Mouse (Mus musculus): ENCODE measurements around the gene Kcnk3. TPM values are rescaled to one million over a fixed set of nuclear protein-coding genes. Genes with fewer than 3 reads are reported as not detected.

Kcnk3 gene
- polyA plus RNA-seq, 1 experiment: 0.11 TPM

DNA sequence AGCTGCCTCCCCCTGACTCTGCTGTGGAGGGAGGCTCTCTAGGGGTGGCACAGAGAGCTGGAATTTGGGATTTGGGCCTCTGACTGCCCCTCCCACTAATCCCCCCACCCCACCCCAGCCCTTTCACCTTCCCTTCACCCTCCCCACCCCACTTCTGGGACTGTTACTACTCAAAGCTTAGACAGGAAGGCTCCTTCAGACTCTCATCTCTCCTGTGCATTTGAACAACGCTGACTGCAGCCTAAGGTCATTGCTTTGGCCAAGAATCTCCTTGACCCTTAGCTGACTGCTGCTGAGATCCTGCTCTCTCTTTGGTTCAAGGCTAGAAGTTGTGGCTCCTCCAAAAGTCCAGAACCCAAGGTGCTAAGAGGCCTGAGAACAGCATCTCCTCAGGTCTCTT, 23.1 kb downstream of the Kcnk3 start:
- Histone ChIP-seq H3K36me3 (ENCODE audit: control insufficient read depth, insufficient read depth) (no peaks in the 10 kb centered on the region), H3K79me2 (ENCODE audit: control insufficient read depth, insufficient read depth) (no peaks in the 10 kb centered on the region)

DNA sequence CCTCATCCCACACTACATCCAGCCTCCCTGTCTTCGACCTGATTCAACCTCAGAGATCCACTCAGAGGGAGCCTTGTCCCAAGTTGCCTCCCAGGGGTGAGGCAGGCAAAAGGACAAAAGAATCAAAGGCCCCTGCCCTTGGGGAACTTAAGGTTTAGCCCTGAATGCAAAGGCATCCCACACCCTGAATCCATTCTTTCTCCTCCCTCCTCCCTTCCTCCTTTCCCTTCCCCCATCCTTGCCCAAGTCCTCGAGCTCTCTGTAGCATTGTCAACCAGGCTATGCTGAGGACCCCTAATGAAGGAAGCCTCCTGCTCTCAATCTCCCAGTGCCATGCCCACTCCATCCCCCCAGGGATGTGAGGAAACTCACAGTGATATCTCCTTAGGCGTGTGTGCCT, 23.7 kb downstream of the Kcnk3 start:
- Histone ChIP-seq H3K36me3 (ENCODE audit: control insufficient read depth, insufficient read depth) (no peaks in the 10 kb centered on the region), H3K27me3 (ENCODE audit: control insufficient read depth, insufficient read depth, insufficient read length) (peaks cover 54% of the 10 kb centered on the region), H3K4me3 (no peak overlapping the region), H3ac (ENCODE audit: control insufficient read depth, insufficient read length) (no peak overlapping the region), H3K79me2 (ENCODE audit: control insufficient read depth, insufficient read depth) (no peaks in the 10 kb centered on the region), H3K4me2 (ENCODE audit: low read depth) (no peak overlapping the region)
- TF ChIP-seq REST (IDR thresholded peaks at IDR 0.05; ENCODE audit: insufficient read depth, insufficient read length) (no peak), POLR2AphosphoS2 (IDR thresholded peaks at IDR 0.05; ENCODE audit: insufficient read length, low read depth) (no peak), TCF3 (IDR thresholded peaks at IDR 0.05; ENCODE audit: insufficient read length, low read depth) (no peak), CEBPB (IDR thresholded peaks at IDR 0.05; ENCODE audit: insufficient read depth, poor library complexity, severe bottlenecking) (no peak), POLR2A (IDR thresholded peaks at IDR 0.05; ENCODE audit: insufficient read length, low read depth) (no peak)

More for the DNA sequence above, 23.1 kb downstream of the Kcnk3 start:
- TF ChIP-seq POLR2A (IDR thresholded peaks at IDR 0.05; ENCODE audit: insufficient read length, low read depth) (no peak), REST (IDR thresholded peaks at IDR 0.05; ENCODE audit: insufficient read depth, insufficient read length) (no peak), USF1 (IDR thresholded peaks at IDR 0.05; ENCODE audit: low read depth) (no peak), MYOG (IDR thresholded peaks at IDR 0.05; ENCODE audit: control insufficient read depth in 1 of 3, insufficient read depth in 1 of 3, insufficient read length in 2 of 3, low read depth in 2 of 3) (no peak), SRF (IDR thresholded peaks at IDR 0.05; ENCODE audit: control insufficient read depth, insufficient read length, low read depth) (no peak), E2F4 (IDR thresholded peaks at IDR 0.05; ENCODE audit: insufficient read depth) (no peak), TCF12 (IDR thresholded peaks at IDR 0.05; ENCODE audit: insufficient read depth, poor library complexity, severe bottlenecking) (no peak), CEBPB (IDR thresholded peaks at IDR 0.05; ENCODE audit: insufficient read depth, poor library complexity, severe bottlenecking) (no peak), MAX (IDR thresholded peaks at IDR 0.05; ENCODE audit: low read depth) (no peak), MYOD1 (IDR thresholded peaks at IDR 0.05; ENCODE audit: control insufficient read depth in 1 of 3, insufficient read length in 2 of 3, low read depth in 2 of 3) (no peak), POLR2AphosphoS2 (IDR thresholded peaks at IDR 0.05; ENCODE audit: insufficient read length, low read depth) (no peak), TCF3 (IDR thresholded peaks at IDR 0.05; ENCODE audit: insufficient read length, low read depth) (no peak)
- Histone ChIP-seq H3K4me3 (no peak overlapping the region), H3ac (ENCODE audit: control insufficient read depth, insufficient read length) (no peak overlapping the region), H3K4me2 (ENCODE audit: low read depth) (no peak overlapping the region), H3K27me3 (ENCODE audit: control insufficient read depth, insufficient read depth, insufficient read length) (peaks cover 57% of the 10 kb centered on the region)

DNA sequence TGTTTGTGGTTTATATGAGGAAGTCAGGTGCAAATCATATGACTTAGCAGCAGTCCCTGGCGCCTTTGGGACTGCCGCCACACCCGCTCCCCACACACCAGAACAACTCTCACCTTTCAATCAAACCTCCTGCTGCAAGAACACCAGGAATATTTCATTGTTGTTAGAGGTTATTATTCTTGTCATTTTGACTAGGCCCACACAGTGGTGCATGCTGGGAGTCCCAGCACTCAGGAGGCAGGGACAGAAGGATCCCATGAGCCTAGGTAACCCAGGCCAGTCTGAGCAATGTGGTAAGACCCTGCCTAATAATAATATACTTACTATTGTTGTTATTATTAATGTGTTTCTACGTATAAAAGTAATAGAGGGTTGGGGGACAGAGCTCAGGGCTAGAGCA, 24.6 kb downstream of the Kcnk3 start:
- TF ChIP-seq E2F4 (IDR thresholded peaks at IDR 0.05; ENCODE audit: insufficient read depth) (no peak), MYOD1 (IDR thresholded peaks at IDR 0.05; ENCODE audit: control insufficient read depth in 1 of 3, insufficient read length in 2 of 3, low read depth in 2 of 3) (no peak), POLR2AphosphoS2 (IDR thresholded peaks at IDR 0.05; ENCODE audit: insufficient read length, low read depth) (no peak), POLR2A (IDR thresholded peaks at IDR 0.05; ENCODE audit: insufficient read length, low read depth) (no peak), TCF12 (IDR thresholded peaks at IDR 0.05; ENCODE audit: insufficient read depth, poor library complexity, severe bottlenecking) (no peak), MYOG (IDR thresholded peaks at IDR 0.05; ENCODE audit: control insufficient read depth in 1 of 3, insufficient read depth in 1 of 3, insufficient read length in 2 of 3, low read depth in 2 of 3) (no peak), USF1 (IDR thresholded peaks at IDR 0.05; ENCODE audit: low read depth) (no peak), REST (IDR thresholded peaks at IDR 0.05; ENCODE audit: insufficient read depth, insufficient read length) (no peak), MAX (IDR thresholded peaks at IDR 0.05; ENCODE audit: low read depth) (no peak), TCF3 (IDR thresholded peaks at IDR 0.05; ENCODE audit: insufficient read length, low read depth) (no peak), SRF (IDR thresholded peaks at IDR 0.05; ENCODE audit: control insufficient read depth, insufficient read length, low read depth) (no peak), CEBPB (IDR thresholded peaks at IDR 0.05; ENCODE audit: insufficient read depth, poor library complexity, severe bottlenecking) (no peak)
- H3K36me3 ChIP-seq (ENCODE audit: control insufficient read depth, insufficient read depth): no peaks in the 10 kb centered on the region
- H3K4me3 ChIP-seq: no peak overlapping the region
- no peaks in the 10 kb centered on the region for H3K79me2 ChIP-seq (ENCODE audit: control insufficient read depth, insufficient read depth)
- H3ac ChIP-seq (ENCODE audit: control insufficient read depth, insufficient read length): no peak overlapping the region
- H3K27me3 ChIP-seq (ENCODE audit: control insufficient read depth, insufficient read depth, insufficient read length): peaks cover 47% of the 10 kb centered on the region
- no peak overlapping the region for H3K4me2 ChIP-seq (ENCODE audit: low read depth)

DNA sequence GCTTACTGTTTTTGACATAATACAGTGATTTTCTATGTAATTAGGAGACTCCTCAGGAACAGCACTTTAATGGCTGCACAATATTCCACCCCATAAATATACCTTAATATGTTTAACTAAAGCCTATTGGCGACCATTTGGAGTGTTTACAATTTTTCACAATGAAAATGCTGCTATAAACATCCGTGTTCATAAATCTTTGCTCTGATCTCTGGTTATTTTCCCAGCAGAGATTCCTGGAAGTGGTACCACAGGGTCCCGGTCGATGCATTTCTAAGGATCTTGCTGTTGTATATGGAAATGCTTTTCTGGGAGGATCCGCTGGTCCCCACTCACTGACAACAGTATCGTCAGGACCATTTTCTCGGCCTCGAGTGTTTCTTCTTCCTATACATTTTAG, 25.3 kb downstream of the Kcnk3 start:
- H3K4me3 ChIP-seq: no peak overlapping the region
- H3K79me2 ChIP-seq (ENCODE audit: control insufficient read depth, insufficient read depth): no peaks in the 10 kb centered on the region
- TF ChIP-seq MAX (IDR thresholded peaks at IDR 0.05; ENCODE audit: low read depth) (no peak), MYOD1 (IDR thresholded peaks at IDR 0.05; ENCODE audit: control insufficient read depth in 1 of 3, insufficient read length in 2 of 3, low read depth in 2 of 3) (no peak), USF1 (IDR thresholded peaks at IDR 0.05; ENCODE audit: low read depth) (no peak), SRF (IDR thresholded peaks at IDR 0.05; ENCODE audit: control insufficient read depth, insufficient read length, low read depth) (no peak), E2F4 (IDR thresholded peaks at IDR 0.05; ENCODE audit: insufficient read depth) (no peak), POLR2A (IDR thresholded peaks at IDR 0.05; ENCODE audit: insufficient read length, low read depth) (no peak), TCF12 (IDR thresholded peaks at IDR 0.05; ENCODE audit: insufficient read depth, poor library complexity, severe bottlenecking) (no peak), TCF3 (IDR thresholded peaks at IDR 0.05; ENCODE audit: insufficient read length, low read depth) (no peak), CEBPB (IDR thresholded peaks at IDR 0.05; ENCODE audit: insufficient read depth, poor library complexity, severe bottlenecking) (no peak), POLR2AphosphoS2 (IDR thresholded peaks at IDR 0.05; ENCODE audit: insufficient read length, low read depth) (no peak), MYOG (IDR thresholded peaks at IDR 0.05; ENCODE audit: control insufficient read depth in 1 of 3, insufficient read depth in 1 of 3, insufficient read length in 2 of 3, low read depth in 2 of 3) (no peak), REST (IDR thresholded peaks at IDR 0.05; ENCODE audit: insufficient read depth, insufficient read length) (no peak)
- no peak overlapping the region for H3ac ChIP-seq (ENCODE audit: control insufficient read depth, insufficient read length)
- no peak overlapping the region for H3K4me2 ChIP-seq (ENCODE audit: low read depth)
- H3K36me3 ChIP-seq (ENCODE audit: control insufficient read depth, insufficient read depth): no peaks in the 10 kb centered on the region
- H3K27me3 ChIP-seq (ENCODE audit: control insufficient read depth, insufficient read depth, insufficient read length): peaks cover 51% of the 10 kb centered on the region

DNA sequence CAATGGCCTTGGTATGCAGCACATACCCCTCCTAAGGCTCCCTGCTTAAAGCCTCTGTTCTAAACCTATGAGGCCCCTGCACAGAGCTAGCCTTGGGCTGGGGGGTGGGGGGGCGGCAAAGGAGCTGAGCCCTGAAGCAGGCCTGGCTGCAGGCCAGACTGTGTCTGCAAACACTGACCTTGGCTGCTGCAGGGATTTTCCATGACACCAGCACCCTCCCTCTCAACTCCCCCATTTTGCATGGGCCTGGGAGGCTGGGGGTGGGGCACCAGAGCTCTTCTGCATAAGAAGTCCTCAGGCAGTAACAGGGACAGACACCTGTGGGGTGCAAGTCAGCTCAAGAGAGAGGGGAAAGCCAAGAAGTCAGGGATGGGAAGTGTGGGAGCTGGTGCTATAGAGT, 26.3 kb downstream of the Kcnk3 start:
- H3K36me3 ChIP-seq (ENCODE audit: control insufficient read depth, insufficient read depth): no peaks in the 10 kb centered on the region
- H3K4me3 ChIP-seq: no peak overlapping the region
- peaks cover 51% of the 10 kb centered on the region for H3K27me3 ChIP-seq (ENCODE audit: control insufficient read depth, insufficient read depth, insufficient read length)
- H3K4me2 ChIP-seq (ENCODE audit: low read depth): no peak overlapping the region
- no peak overlapping the region for H3ac ChIP-seq (ENCODE audit: control insufficient read depth, insufficient read length)
- no peaks in the 10 kb centered on the region for H3K79me2 ChIP-seq (ENCODE audit: control insufficient read depth, insufficient read depth)
- TF ChIP-seq POLR2A (IDR thresholded peaks at IDR 0.05; ENCODE audit: insufficient read length, low read depth) (no peak), REST (IDR thresholded peaks at IDR 0.05; ENCODE audit: insufficient read depth, insufficient read length) (no peak), MYOG (IDR thresholded peaks at IDR 0.05; ENCODE audit: control insufficient read depth in 1 of 3, insufficient read depth in 1 of 3, insufficient read length in 2 of 3, low read depth in 2 of 3) (no peak), CEBPB (IDR thresholded peaks at IDR 0.05; ENCODE audit: insufficient read depth, poor library complexity, severe bottlenecking) (no peak), POLR2AphosphoS2 (IDR thresholded peaks at IDR 0.05; ENCODE audit: insufficient read length, low read depth) (no peak), TCF12 (IDR thresholded peaks at IDR 0.05; ENCODE audit: insufficient read depth, poor library complexity, severe bottlenecking) (no peak), USF1 (IDR thresholded peaks at IDR 0.05; ENCODE audit: low read depth) (no peak), MYOD1 (IDR thresholded peaks at IDR 0.05; ENCODE audit: control insufficient read depth in 1 of 3, insufficient read length in 2 of 3, low read depth in 2 of 3) (no peak), E2F4 (IDR thresholded peaks at IDR 0.05; ENCODE audit: insufficient read depth) (no peak), SRF (IDR thresholded peaks at IDR 0.05; ENCODE audit: control insufficient read depth, insufficient read length, low read depth) (no peak), MAX (IDR thresholded peaks at IDR 0.05; ENCODE audit: low read depth) (no peak)
